Mouse (Mus musculus) colon, adult 2 months (tissue): ENCODE data around the gene Itgb1bp1. TPM values are rescaled to one million over a fixed set of nuclear protein-coding genes. Genes with fewer than 3 reads are reported as not detected.

Experiments
- polyA plus RNA-seq: library from polyadenylated mRNA; depleted of rRNA; stranded (reverse); fragments of >200 nt; gene quantifications from 2 replicates; pipeline ENCODE4 v1.2.3, GENCODE M21; 2012; rRNA removed

The Itgb1bp1 gene
- 4.7 and 6.8 TPM in 2 replicates for polyA plus RNA-seq

GRCm38 (mm10) chr12:21286243-21286622 lies at the start of gene Itgb1bp1:
Gene Itgb1bp1 (minus strand): TSS chr12:21286284.

GRCm38 (mm10) chr12:21315923-21316868 lies 30.1 kb upstream of the Itgb1bp1 start, which contains the start of gene Iah1:
Gene Iah1 (plus strand): TSS chr12:21316389.

GRCm38 (mm10) chr12:21284761-21285441 lies 1.2 kb downstream of the Itgb1bp1 start, which contains the start of gene Cpsf3:
Gene Cpsf3 (plus strand): TSS chr12:21285391.

Other genes with a start within 250 kb of the Itgb1bp1 start
- gene Cpsf3, start 893 bp downstream of the Itgb1bp1 start, polyA plus RNA-seq: 13.5 and 14.6 TPM in 2 replicates
- 36.4 and 46.1 TPM in 2 replicates for gene Iah1, start 30.1 kb upstream of the Itgb1bp1 start, polyA plus RNA-seq
- 11.7 and 14.9 TPM in 2 replicates for gene Adam17, start 87.3 kb upstream of the Itgb1bp1 start, polyA plus RNA-seq
- gene Ywhaq, start 131.4 kb upstream of the Itgb1bp1 start, polyA plus RNA-seq: 87.0 and 96.2 TPM in 2 replicates